Mouse (Mus musculus): ENCODE data around the gene Dsel. TPM values are rescaled to one million over a fixed set of nuclear protein-coding genes. Genes with fewer than 3 reads are reported as not detected.

Dsel gene
- total RNA-seq (2021), result 10 to 100 TPM; 22.9 to 23.3 TPM
- long read RNA-seq, experiment 1, full-length matches to known transcripts, result 2 of 3 reads
- long read RNA-seq, experiment 1, partial matches to known transcripts, result 0 of 3 reads
- long read RNA-seq, experiment 1, other reads (novel, unspliced or antisense), result 1 of 3 reads
- long read RNA-seq, experiment 2, full-length matches to known transcripts, result 2 of 6 reads
- long read RNA-seq, experiment 2, partial matches to known transcripts, result 0 of 6 reads
- long read RNA-seq, experiment 2, other reads (novel, unspliced or antisense), result 4 of 6 reads

- DNase-seq (ENCODE audit: low spot score in 2 of 2), result peak; percentile 83 to 91
These were observed at the start of gene Dsel for GRCm38 (mm10) chr1:111864779-111865165. Gene Dsel, minus strand, starts transcription at chr1:111864918.

GRCm38 (mm10) chr1:111911424-111911823 lies 46.7 kb upstream of the Dsel start:
- DNase-seq (ENCODE audit: low spot score in 2 of 2), result no peak

GRCm38 (mm10) chr1:111883336-111883735 lies 18.6 kb upstream of the Dsel start:
- DNase-seq (ENCODE audit: low spot score in 2 of 2), result no peak

- DNase-seq (ENCODE audit: low spot score in 2 of 2), result no peak
These were observed 11.1 kb upstream of the Dsel start for GRCm38 (mm10) chr1:111875784-111876183.

- DNase-seq (ENCODE audit: low spot score in 2 of 2), result no peak
These were observed 8.5 kb upstream of the Dsel start for GRCm38 (mm10) chr1:111873196-111873595.

GRCm38 (mm10) chr1:111865467-111865866 lies 749 bp upstream of the Dsel start:
- no peak for DNase-seq (ENCODE audit: low spot score in 2 of 2)

- DNase-seq (ENCODE audit: low spot score in 2 of 2), result peak; percentile 70
These were observed 497 bp downstream of the Dsel start for GRCm38 (mm10) chr1:111864063-111864778.

GRCm38 (mm10) chr1:111857852-111858251 lies 6.9 kb downstream of the Dsel start:
- no peak for DNase-seq (ENCODE audit: low spot score in 2 of 2)

GRCm38 (mm10) chr1:111852439-111852838 lies 12.3 kb downstream of the Dsel start:
- DNase-seq (ENCODE audit: low spot score in 2 of 2), result no peak

- no peak for DNase-seq (ENCODE audit: low spot score in 2 of 2)
These were observed 31.0 kb downstream of the Dsel start for GRCm38 (mm10) chr1:111833583-111834225.
